Mouse (Mus musculus) lung, embryonic 16.5 days (tissue): ENCODE measurements around the gene Cd40. TPM values are rescaled to one million over a fixed set of nuclear protein-coding genes. Genes with fewer than 3 reads are reported as not detected.

Experiments
- ATAC-seq: fragments of 200-750 bp; cut with Nextera tagmentation; 2 replicates; pipeline ENCODE4 v1.8.0; 2017; ENCODE audit warnings: low read depth, mild to moderate bottlenecking, moderate library complexity
- H3K27ac ChIP-seq: fragments of 300-500 bp; sonication (generic); 2 replicates; pipeline ENCODE4 v1.5.1; 2014; ENCODE audit warnings: mild to moderate bottlenecking, control low read depth, low read length
- H3K27me3 ChIP-seq: fragments of 300-500 bp; sonication (generic); 2 replicates; pipeline ENCODE4 v1.6.1; 2014; ENCODE audit warnings: low read depth, low read length, mixed read lengths; ENCODE audit not compliant: control insufficient read depth, insufficient read depth
- H3K36me3 ChIP-seq: fragments of 300-500 bp; sonication (generic); 2 replicates; pipeline ENCODE4 v1.6.1; 2014; ENCODE audit warnings: low read length; ENCODE audit not compliant: control insufficient read depth, insufficient read depth
- H3K4me1 ChIP-seq: fragments of 300-500 bp; sonication (generic); replicated peaks from 2 replicates; pipeline ENCODE4 v1.6.1; 2014; ENCODE audit warnings: low read length, mixed read lengths; ENCODE audit not compliant: control insufficient read depth, insufficient read depth
- H3K4me2 ChIP-seq: fragments of 300-500 bp; sonication (generic); 2 replicates; pipeline ENCODE4 v1.6.1; 2014; ENCODE audit warnings: low read depth, low read length, control low read depth
- H3K4me3 ChIP-seq: fragments of 300-500 bp; sonication (generic); 2 replicates; pipeline ENCODE4 v1.5.1; 2014; ENCODE audit warnings: mild to moderate bottlenecking, low read length, control low read depth
- H3K9ac ChIP-seq: fragments of 300-500 bp; sonication (generic); 2 replicates; pipeline ENCODE4 v1.6.1; 2014; ENCODE audit warnings: low read length, control low read depth
- H3K9me3 ChIP-seq: fragments of 300-500 bp; sonication (generic); 2 replicates; pipeline ENCODE4 v1.6.1; 2016; ENCODE audit warnings: low read length; ENCODE audit not compliant: control insufficient read depth
- WGBS: fragments of 180-500 bp; shearing (Covaris S2); extraction: QIAGEN DNeasy Blood & Tissue Kit; methylation state at CpG from one replicate; pipeline ENCODE4 v1.1.7; 2014; 5-methylcytosine and 5-hydroxymethylcytosine counted together
- polyA plus RNA-seq: library from polyadenylated mRNA; unstranded; fragments of >200 nt; fragmentation: Nextera tagmentation; extraction: Ambion mirVana; gene quantifications from 2 replicates; pipeline ENCODE4 v1.2.1, GENCODE M21; 2015

Cd40 gene
- polyA plus RNA-seq = 41.7 and 41.9 TPM in 2 replicates

DNA sequence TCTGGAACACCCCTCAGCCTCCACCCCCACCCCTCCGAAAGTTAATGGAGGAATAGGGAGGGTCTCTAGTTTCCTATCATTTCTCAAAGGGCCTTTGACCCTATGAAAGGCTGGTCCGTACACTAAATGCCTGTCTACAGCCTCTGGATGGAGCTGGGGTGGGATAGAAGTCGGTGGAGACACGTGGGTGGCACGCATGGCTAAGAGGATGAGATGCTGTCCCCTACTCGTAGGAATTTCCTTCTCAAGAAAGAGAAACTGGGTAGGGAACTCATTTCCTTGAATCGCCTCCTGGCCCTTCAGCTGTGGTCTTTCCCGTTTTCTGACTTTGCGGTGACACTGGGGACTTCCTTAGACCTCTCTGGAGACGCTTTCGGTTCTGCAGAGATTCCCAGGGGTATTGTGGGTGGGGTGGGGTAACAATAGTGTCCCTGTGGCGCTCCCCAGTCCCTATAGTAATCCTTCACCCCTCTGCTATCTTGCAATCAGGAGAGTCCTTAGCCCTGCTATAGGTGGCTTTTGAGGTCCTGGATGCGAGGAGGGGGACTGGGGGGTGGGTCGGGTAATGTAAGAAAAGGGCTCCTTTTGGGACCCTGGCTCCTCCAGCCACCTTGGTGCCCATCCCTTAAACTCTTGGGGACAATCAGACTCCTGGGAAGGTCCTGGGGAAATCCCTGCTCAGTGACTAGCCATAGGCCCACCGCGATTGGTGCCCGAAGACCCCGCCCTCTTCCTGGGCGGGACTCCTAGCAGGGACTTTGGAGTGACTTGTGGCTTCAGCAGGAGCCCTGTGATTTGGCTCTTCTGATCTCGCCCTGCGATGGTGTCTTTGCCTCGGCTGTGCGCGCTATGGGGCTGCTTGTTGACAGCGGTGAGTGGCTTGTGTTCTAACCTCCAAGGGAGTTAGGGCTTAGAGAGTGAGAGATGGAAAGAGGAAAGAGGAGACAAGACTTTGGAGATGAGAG, at the start of gene Cd40:
TSS of gene Cd40 (plus strand) at position 740 of the 965 bp plus-strand sequence.
- Histone ChIP-seq H3K4me2 (peak within 1 kb of the TSS; percentile 59), H3K4me3 (peak within 1 kb of the TSS; percentile 56), H3K27me3 (no peaks in the 10 kb centered on the region), H3K27ac (peak within 1 kb of the TSS; percentile 48), H3K4me1 (peaks cover 14% of the 10 kb centered on the region; the same call in 1 of the 2 replicates), H3K36me3 (no peaks in the 10 kb centered on the region), H3K9ac (peak within 1 kb of the TSS; percentile 62), H3K9me3 (no peaks in the 10 kb centered on the region)
- WGBS = 12% methylated on average over 25 of the region's 25 CpGs
- ATAC-seq = peak; percentile 94

DNA sequence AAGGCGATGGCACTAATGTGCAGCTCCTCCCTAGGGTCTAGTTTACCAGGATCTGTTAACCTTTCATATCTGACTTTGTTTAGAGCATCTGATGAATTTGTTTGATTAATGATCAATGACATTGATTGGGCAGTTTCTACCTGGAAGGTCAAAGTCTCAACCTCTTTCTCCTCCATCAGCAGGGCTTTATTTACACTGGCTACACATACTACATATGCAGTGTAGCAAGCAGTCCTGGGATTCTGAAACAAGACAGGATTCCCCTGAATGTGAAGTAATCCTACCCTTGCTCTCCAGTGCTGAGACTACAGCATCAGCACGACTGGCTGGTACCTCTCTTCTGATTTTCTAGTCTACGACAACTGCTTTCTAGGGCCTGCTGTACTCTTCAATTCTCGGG, 48.6 kb upstream of the Cd40 start:
- H3K27me3 ChIP-seq = no peaks in the 10 kb centered on the region
- H3K4me1 ChIP-seq = no peaks in the 10 kb centered on the region
- H3K9ac ChIP-seq = no peak overlapping the region
- no peak overlapping the region for H3K4me2 ChIP-seq
- no peak overlapping the region for H3K27ac ChIP-seq
- H3K36me3 ChIP-seq = peaks cover 70% of the 10 kb centered on the region
- WGBS = 96% methylated on average over 4 of the region's 4 CpGs
- no peak overlapping the region for H3K4me3 ChIP-seq
- ATAC-seq = no peak
- no peaks in the 10 kb centered on the region for H3K9me3 ChIP-seq

DNA sequence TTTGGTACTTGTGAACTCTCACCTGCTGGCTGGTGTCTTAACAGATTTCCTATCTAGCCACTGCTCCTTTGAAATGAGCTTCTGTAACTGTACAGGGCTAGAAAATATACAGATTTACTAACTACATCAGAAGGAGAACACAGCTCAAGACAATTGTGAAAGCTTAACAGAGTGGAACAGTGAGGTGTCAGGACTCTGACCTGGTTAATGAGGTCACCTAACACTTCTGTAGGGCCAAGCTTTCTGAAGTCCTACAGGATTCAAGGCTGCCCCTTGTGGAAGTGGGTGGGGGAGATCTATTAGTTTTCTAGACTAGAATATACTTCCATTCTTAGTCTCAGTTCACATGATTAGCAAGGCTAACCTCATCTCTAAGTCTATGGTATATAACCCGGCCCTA, 47.4 kb upstream of the Cd40 start:
- H3K4me3 ChIP-seq = no peak overlapping the region
- H3K27ac ChIP-seq = no peak overlapping the region
- H3K9ac ChIP-seq = no peak overlapping the region
- H3K27me3 ChIP-seq = no peaks in the 10 kb centered on the region
- H3K9me3 ChIP-seq = no peaks in the 10 kb centered on the region
- peaks cover 68% of the 10 kb centered on the region for H3K36me3 ChIP-seq
- 97% methylated on average over 1 of the region's 1 CpGs for WGBS
- no peak for ATAC-seq
- no peak overlapping the region for H3K4me2 ChIP-seq
- no peaks in the 10 kb centered on the region for H3K4me1 ChIP-seq

DNA sequence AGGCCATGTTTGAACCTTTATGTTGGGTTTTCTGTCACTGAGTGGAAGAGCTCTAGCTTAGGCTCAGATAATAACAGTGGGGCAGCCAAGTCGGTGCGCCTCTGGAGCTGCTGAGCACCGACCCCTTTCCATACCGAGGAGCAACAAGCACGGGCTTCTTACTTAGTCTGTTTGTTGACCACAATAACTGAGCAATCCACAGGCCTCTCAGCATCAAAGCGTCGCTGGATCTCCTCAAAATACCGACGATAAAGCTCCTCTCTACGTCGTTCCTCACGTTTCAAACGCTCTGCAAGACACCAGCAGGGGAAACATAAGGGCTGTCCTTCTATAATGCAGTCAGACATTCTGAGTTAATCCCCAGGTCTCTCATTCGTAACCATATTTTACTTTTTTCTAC, 46.3 kb upstream of the Cd40 start:
- WGBS = 95% methylated on average over 14 of the region's 14 CpGs
- no peak overlapping the region for H3K9ac ChIP-seq
- no peak overlapping the region for H3K27ac ChIP-seq
- no peaks in the 10 kb centered on the region for H3K4me1 ChIP-seq
- H3K4me2 ChIP-seq = no peak overlapping the region
- peaks cover 60% of the 10 kb centered on the region for H3K36me3 ChIP-seq
- H3K4me3 ChIP-seq = no peak overlapping the region
- no peaks in the 10 kb centered on the region for H3K27me3 ChIP-seq
- no peak for ATAC-seq
- no peaks in the 10 kb centered on the region for H3K9me3 ChIP-seq

DNA sequence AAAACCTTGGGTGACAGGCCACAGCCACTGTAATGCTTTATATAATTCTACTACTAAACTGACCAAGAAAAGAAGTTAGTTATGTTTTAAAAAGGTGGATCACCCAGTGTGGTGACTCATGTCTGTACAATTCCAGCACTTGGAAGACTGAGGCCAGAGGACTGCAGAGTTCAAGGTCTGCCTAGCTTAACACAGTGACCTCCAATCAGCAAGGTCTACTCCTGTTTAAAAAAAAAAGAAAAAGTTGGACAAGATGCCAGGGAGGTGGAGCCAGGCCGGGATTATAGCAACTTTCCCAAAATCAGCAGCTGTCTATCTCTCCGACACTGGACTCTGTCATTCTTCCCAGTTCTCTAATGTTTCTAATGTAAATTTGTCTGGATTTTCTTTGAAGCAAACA, 45.8 kb upstream of the Cd40 start:
- Histone ChIP-seq H3K4me1 (no peaks in the 10 kb centered on the region), H3K27me3 (no peaks in the 10 kb centered on the region), H3K36me3 (peaks cover 59% of the 10 kb centered on the region), H3K9ac (no peak overlapping the region), H3K4me2 (no peak overlapping the region), H3K9me3 (no peaks in the 10 kb centered on the region), H3K27ac (no peak overlapping the region), H3K4me3 (no peak overlapping the region)
- WGBS = 78% methylated on average over 2 of the region's 2 CpGs
- no peak for ATAC-seq

DNA sequence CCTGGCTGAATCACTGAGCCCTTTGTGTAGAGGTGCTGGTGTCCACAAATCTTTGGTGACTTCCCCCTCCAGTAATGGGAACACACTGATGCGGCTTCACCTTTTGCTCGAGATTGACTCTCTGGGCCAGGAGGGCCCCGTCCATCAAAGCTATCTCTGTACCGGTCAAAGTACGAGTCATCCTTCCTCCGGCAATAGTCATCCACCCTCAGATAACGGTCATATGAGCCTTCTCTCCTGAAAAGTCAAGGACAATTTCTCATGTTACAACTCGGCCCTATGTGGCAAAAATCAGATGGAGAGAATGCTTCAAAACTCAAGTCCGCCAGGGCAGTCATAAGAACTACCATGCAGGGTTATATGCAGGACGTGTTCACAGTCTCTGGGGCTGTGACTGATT, 45.1 kb upstream of the Cd40 start:
- H3K9me3 ChIP-seq = no peaks in the 10 kb centered on the region
- no peak for ATAC-seq

DNA sequence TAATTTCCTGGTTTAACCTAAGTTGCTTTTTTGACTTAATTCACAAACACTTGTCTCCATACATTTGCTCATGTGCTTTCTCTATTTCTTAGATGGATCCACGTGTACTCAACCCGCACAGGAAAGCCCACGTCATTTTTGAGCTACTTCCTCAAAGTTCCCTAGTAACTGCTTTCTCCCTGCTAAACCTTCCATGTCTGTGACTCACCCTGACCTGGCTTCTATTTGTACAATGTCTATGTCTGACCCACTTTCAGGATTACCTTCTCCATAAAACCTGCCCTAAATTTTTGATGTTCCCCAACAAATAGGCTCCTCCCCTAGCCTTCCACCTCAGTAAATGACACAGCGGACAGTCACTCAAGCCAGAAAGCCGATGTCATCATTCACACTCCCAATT, 40.5 kb upstream of the Cd40 start:
- no peak for ATAC-seq
- no peak overlapping the region for H3K9ac ChIP-seq
- no peaks in the 10 kb centered on the region for H3K9me3 ChIP-seq
- H3K4me2 ChIP-seq = no peak overlapping the region
- H3K36me3 ChIP-seq = peaks cover 23% of the 10 kb centered on the region
- no peaks in the 10 kb centered on the region for H3K27me3 ChIP-seq
- no peaks in the 10 kb centered on the region for H3K4me1 ChIP-seq
- no peak overlapping the region for H3K4me3 ChIP-seq
- 92% methylated on average over 5 of the region's 5 CpGs for WGBS
- H3K27ac ChIP-seq = no peak overlapping the region

More for the DNA sequence above, 45.1 kb upstream of the Cd40 start:
- H3K4me2 ChIP-seq = no peak overlapping the region
- H3K4me1 ChIP-seq = no peaks in the 10 kb centered on the region
- H3K9ac ChIP-seq = no peak overlapping the region
- no peak overlapping the region for H3K4me3 ChIP-seq
- no peak overlapping the region for H3K27ac ChIP-seq
- 77% methylated on average over 10 of the region's 10 CpGs for WGBS
- H3K27me3 ChIP-seq = no peaks in the 10 kb centered on the region
- peaks cover 54% of the 10 kb centered on the region for H3K36me3 ChIP-seq

DNA sequence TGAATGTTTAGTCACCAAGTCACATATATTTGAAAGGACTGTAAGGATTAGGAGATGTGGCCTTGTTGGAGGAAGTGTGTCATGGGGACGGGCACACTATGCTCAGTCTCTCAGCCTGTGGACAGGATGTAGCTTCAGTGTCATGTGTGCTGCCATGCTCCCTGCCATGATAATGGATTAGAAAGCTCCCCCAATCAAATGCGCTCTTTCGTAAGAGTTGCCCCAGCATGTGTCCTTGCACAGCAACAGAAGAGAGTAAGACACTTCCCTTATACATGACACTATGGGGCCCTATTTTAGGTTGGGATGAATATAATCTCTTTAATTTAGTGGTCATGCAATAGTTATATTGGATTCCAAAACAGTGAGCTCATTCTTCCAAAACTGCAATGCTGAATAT, 34.9 kb upstream of the Cd40 start:
- Histone ChIP-seq H3K27me3 (no peaks in the 10 kb centered on the region), H3K4me1 (no peaks in the 10 kb centered on the region), H3K4me3 (no peak overlapping the region), H3K9me3 (no peaks in the 10 kb centered on the region), H3K27ac (no peak overlapping the region), H3K9ac (no peak overlapping the region), H3K4me2 (no peak overlapping the region), H3K36me3 (no peaks in the 10 kb centered on the region)
- ATAC-seq = no peak
- 90% methylated on average over 3 of the region's 3 CpGs for WGBS

DNA sequence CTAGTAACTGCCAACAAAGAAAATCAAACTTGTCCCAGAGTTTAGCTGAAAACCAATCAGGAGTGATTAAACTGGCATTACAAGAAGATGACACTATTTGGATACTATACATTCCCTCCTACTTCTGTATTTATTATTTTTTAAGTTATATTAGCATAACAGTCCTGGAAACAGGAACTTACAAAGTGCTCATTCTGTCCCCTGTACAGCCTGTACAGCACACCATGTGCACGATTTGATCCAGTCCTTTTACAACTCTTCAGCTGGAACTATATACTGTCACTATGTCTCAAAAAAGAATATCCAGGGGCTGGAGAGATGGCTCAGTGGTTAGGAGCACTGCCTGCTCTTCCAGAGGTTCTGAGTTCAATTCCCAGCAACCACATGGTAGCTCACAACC, 28.3 kb upstream of the Cd40 start:
- H3K4me3 ChIP-seq = no peak overlapping the region
- WGBS = 64% methylated on average over 1 of the region's 1 CpGs
- H3K27me3 ChIP-seq = no peaks in the 10 kb centered on the region
- H3K27ac ChIP-seq = no peak overlapping the region
- peaks cover 2% of the 10 kb centered on the region for H3K4me1 ChIP-seq
- H3K36me3 ChIP-seq = no peaks in the 10 kb centered on the region
- no peak overlapping the region for H3K4me2 ChIP-seq
- no peak for ATAC-seq
- H3K9ac ChIP-seq = no peak overlapping the region
- no peaks in the 10 kb centered on the region for H3K9me3 ChIP-seq
